Mouse (Mus musculus): Measurements from ENCODE around the gene Fam168b. TPM values are rescaled to one million over a fixed set of nuclear protein-coding genes. Genes with fewer than 3 reads are reported as not detected.
A peak's percentile ranks its signal among the peaks of the same experiment; 100 is the strongest.

Gene Fam168b
- polyA plus RNA-seq, 1 experiment = 65.3 TPM

DNA sequence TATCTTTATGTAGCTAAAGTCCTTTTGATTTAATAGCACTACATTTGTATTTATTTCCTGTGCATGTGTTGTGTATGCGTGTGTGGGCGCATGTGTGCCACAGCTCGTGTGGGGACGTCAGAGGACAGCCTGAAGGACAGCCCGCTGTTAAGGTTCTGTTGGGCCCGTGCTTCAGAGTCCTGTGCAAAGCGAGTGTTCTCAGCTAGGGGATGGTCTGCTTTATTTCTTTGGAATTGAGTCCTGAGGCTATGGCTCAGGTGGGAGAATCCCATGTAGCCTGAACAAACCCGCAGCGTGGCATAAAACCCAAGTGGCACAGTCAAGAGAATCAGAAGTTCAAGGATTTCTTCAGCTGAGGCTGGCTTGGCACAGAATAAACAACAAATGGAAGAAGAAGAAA lies 28.3 kb upstream of the Fam168b start:
- no peak for TF ChIP-seq POLR2A (IDR thresholded peaks at IDR 0.05; ENCODE audit: insufficient read depth, low read length)
- no peak for TF ChIP-seq CTCF (IDR thresholded peaks at IDR 0.05; ENCODE audit: low read depth, low read length)
- TF ChIP-seq EP300 (IDR thresholded peaks at IDR 0.05; ENCODE audit: insufficient read depth, low read depth, low read length) = no peak
- H3K36me3 ChIP-seq (ENCODE audit: control insufficient read depth, insufficient read depth, low read length, poor library complexity, severe bottlenecking) = no peaks in the 10 kb centered on the region
- no peak overlapping the region for H3K4me3 ChIP-seq (ENCODE audit: low read depth, low read length)
- no peaks in the 10 kb centered on the region for H3K4me1 ChIP-seq (ENCODE audit: control insufficient read depth, insufficient read depth, low read length)
- no peaks in the 10 kb centered on the region for H3K9me3 ChIP-seq (replicated peaks; ENCODE audit: control insufficient read depth, insufficient read depth, low read length, poor library complexity, severe bottlenecking)
- no peak overlapping the region for H3K27ac ChIP-seq (ENCODE audit: insufficient read depth, low read length)
- H3K9ac ChIP-seq (ENCODE audit: low read depth, poor library complexity, severe bottlenecking) = no peak overlapping the region
- H3K27me3 ChIP-seq (ENCODE audit: control insufficient read depth, insufficient read depth, low read length, poor library complexity, severe bottlenecking) = no peaks in the 10 kb centered on the region

DNA sequence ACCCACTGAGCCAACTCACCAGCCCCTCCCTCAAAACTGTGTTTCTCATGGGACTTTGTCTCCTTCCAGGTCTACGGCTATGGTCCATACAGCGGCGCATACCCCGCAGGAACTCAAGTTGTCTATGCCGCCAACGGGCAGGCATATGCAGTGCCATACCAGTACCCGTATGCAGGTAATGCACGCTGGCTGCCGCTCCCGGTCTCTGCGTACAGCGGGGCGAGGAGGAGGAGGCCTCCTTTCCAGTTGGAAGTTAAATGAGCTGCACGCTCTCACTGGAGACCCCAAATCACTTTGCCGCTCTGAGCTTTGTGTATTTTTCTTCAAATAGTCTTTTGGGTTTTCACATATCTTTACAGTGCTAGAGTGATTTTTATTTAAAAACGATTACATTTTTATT lies 26.4 kb upstream of the Fam168b start:
- H3K4me1 ChIP-seq (ENCODE audit: control insufficient read depth, insufficient read depth, low read length) = no peaks in the 10 kb centered on the region
- no peaks in the 10 kb centered on the region for H3K27me3 ChIP-seq (ENCODE audit: control insufficient read depth, insufficient read depth, low read length, poor library complexity, severe bottlenecking)
- H3K9me3 ChIP-seq (replicated peaks; ENCODE audit: control insufficient read depth, insufficient read depth, low read length, poor library complexity, severe bottlenecking) = no peaks in the 10 kb centered on the region
- no peak overlapping the region for H3K4me3 ChIP-seq (ENCODE audit: low read depth, low read length)
- H3K9ac ChIP-seq (ENCODE audit: low read depth, poor library complexity, severe bottlenecking) = no peak overlapping the region
- H3K36me3 ChIP-seq (ENCODE audit: control insufficient read depth, insufficient read depth, low read length, poor library complexity, severe bottlenecking) = no peaks in the 10 kb centered on the region
- TF ChIP-seq POLR2A (IDR thresholded peaks at IDR 0.05; ENCODE audit: insufficient read depth, low read length) = no peak
- TF ChIP-seq EP300 (IDR thresholded peaks at IDR 0.05; ENCODE audit: insufficient read depth, low read depth, low read length) = no peak
- no peak for TF ChIP-seq CTCF (IDR thresholded peaks at IDR 0.05; ENCODE audit: low read depth, low read length)
- no peak overlapping the region for H3K27ac ChIP-seq (ENCODE audit: insufficient read depth, low read length)

DNA sequence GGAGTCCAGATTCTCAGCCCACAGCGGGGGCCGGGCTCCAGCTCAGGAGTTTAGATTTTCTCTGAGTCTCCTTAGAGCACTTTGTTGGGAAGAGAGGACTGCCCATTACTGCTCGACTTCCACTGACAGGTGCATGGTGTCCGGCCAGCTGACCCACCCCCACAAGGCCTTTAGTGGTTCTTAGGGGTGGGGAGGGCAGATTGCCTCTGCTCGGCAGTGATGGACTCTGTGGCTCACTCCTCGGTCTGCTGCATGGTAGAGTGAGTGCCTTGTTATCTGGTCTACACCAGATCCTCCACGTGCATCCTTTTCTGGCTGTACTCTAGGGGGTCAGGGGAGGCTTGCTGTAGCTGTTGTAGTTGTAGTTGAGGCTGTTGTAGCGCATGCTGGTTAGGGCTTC lies 25.5 kb upstream of the Fam168b start:
- Histone ChIP-seq H3K27me3 (ENCODE audit: control insufficient read depth, insufficient read depth, low read length, poor library complexity, severe bottlenecking) (no peaks in the 10 kb centered on the region), H3K9me3 (replicated peaks; ENCODE audit: control insufficient read depth, insufficient read depth, low read length, poor library complexity, severe bottlenecking) (no peaks in the 10 kb centered on the region), H3K4me3 (ENCODE audit: low read depth, low read length) (no peak overlapping the region), H3K36me3 (ENCODE audit: control insufficient read depth, insufficient read depth, low read length, poor library complexity, severe bottlenecking) (no peaks in the 10 kb centered on the region), H3K27ac (ENCODE audit: insufficient read depth, low read length) (no peak overlapping the region), H3K4me1 (ENCODE audit: control insufficient read depth, insufficient read depth, low read length) (no peaks in the 10 kb centered on the region), H3K9ac (ENCODE audit: low read depth, poor library complexity, severe bottlenecking) (no peak overlapping the region)
- TF ChIP-seq EP300 (IDR thresholded peaks at IDR 0.05; ENCODE audit: insufficient read depth, low read depth, low read length) = no peak
- no peak for TF ChIP-seq POLR2A (IDR thresholded peaks at IDR 0.05; ENCODE audit: insufficient read depth, low read length)
- TF ChIP-seq CTCF (IDR thresholded peaks at IDR 0.05; ENCODE audit: low read depth, low read length) = no peak

DNA sequence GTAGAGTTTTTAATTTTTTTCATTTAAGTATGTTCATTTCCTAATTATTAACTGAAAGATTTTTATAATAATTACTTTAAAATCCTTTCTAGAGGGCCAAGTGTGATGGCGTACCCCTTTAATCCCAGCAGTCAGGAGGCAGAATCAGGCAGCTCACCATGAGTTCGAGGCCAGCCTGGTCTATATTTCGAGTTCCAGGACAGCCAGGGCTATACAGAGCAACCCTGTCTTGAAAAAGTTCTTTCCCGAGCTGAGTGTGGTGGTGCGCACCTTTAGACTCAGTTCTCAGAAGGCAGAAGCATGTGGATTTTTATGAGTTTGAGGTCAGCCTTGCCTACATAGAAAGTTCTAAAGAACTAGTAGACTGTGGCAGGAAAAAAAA lies 24.7 kb upstream of the Fam168b start:
- Histone ChIP-seq H3K9me3 (replicated peaks; ENCODE audit: control insufficient read depth, insufficient read depth, low read length, poor library complexity, severe bottlenecking) (no peaks in the 10 kb centered on the region), H3K9ac (ENCODE audit: low read depth, poor library complexity, severe bottlenecking) (no peak overlapping the region), H3K27me3 (ENCODE audit: control insufficient read depth, insufficient read depth, low read length, poor library complexity, severe bottlenecking) (no peaks in the 10 kb centered on the region), H3K27ac (ENCODE audit: insufficient read depth, low read length) (no peak overlapping the region), H3K4me3 (ENCODE audit: low read depth, low read length) (no peak overlapping the region), H3K36me3 (ENCODE audit: control insufficient read depth, insufficient read depth, low read length, poor library complexity, severe bottlenecking) (no peaks in the 10 kb centered on the region), H3K4me1 (ENCODE audit: control insufficient read depth, insufficient read depth, low read length) (no peaks in the 10 kb centered on the region)
- TF ChIP-seq POLR2A (IDR thresholded peaks at IDR 0.05; ENCODE audit: insufficient read depth, low read length) (no peak), EP300 (IDR thresholded peaks at IDR 0.05; ENCODE audit: insufficient read depth, low read depth, low read length) (no peak), CTCF (IDR thresholded peaks at IDR 0.05; ENCODE audit: low read depth, low read length) (no peak)

DNA sequence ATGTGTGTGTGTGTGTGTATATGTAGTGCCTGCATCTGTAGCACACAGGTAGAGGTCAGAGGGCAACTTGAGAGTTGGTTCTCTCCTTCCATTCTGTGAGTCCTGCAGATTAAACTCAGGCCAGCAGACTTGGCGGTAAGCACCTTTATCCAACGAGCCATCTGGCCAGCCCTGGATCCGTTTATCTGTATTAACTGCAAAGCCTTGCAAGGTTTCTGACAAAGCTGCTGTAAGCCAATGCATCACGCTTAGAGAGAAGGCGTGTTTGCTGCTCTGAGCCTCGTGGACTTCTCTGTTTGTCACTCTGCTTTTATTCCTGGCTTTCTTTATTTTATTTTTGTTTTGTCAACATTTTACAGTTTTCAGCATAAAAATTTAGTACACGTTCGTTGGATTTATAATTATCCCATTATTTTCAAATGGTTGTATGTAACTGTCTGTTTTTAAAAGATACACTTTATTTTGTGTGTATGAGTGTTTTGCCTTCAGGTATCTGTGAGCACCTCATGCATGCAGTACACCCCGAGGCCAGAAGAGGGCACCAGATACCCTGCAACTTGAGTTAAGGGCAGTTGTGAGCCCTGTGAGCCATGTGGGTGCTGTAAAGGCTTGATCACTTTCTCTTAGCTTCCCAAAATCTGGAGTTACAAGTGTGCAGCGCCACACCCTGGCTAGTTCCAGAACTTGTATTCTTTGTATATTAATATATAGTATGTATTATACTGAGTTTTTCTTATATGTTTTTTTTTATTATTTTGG lies 24.1 kb upstream of the Fam168b start:
- H3K27ac ChIP-seq (ENCODE audit: insufficient read depth, low read length) = no peak overlapping the region
- no peaks in the 10 kb centered on the region for H3K27me3 ChIP-seq (ENCODE audit: control insufficient read depth, insufficient read depth, low read length, poor library complexity, severe bottlenecking)
- H3K9ac ChIP-seq (ENCODE audit: low read depth, poor library complexity, severe bottlenecking) = no peak overlapping the region
- no peak overlapping the region for H3K4me3 ChIP-seq (ENCODE audit: low read depth, low read length)
- H3K36me3 ChIP-seq (ENCODE audit: control insufficient read depth, insufficient read depth, low read length, poor library complexity, severe bottlenecking) = no peaks in the 10 kb centered on the region
- H3K9me3 ChIP-seq (replicated peaks; ENCODE audit: control insufficient read depth, insufficient read depth, low read length, poor library complexity, severe bottlenecking) = no peaks in the 10 kb centered on the region
- TF ChIP-seq EP300 (IDR thresholded peaks at IDR 0.05; ENCODE audit: insufficient read depth, low read depth, low read length) (no peak), CTCF (IDR thresholded peaks at IDR 0.05; ENCODE audit: low read depth, low read length) (peak; percentile 92), POLR2A (IDR thresholded peaks at IDR 0.05; ENCODE audit: insufficient read depth, low read length) (no peak)
- H3K4me1 ChIP-seq (ENCODE audit: control insufficient read depth, insufficient read depth, low read length) = no peaks in the 10 kb centered on the region

DNA sequence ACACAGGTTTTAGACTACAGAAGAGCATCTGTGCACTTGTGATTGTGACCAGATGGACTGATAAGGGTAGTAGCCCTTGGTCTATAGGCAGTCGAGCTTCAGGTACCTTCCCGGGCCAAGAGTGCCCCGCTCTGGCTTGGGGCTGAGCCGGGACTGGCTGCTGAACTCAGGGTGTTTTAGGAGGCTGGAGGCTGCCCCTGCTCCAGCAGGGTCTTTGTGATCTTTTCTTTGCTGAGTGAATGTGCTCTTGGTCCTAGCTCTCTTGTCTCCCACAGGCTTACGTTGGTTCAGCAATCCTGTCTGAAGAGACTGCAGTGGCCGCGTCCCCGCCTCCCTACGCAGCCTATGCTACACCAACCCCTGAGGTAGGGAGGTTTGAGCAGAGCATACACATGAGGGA lies 23.0 kb upstream of the Fam168b start:
- H3K36me3 ChIP-seq (ENCODE audit: control insufficient read depth, insufficient read depth, low read length, poor library complexity, severe bottlenecking) = no peaks in the 10 kb centered on the region
- H3K4me3 ChIP-seq (ENCODE audit: low read depth, low read length) = no peak overlapping the region
- H3K9ac ChIP-seq (ENCODE audit: low read depth, poor library complexity, severe bottlenecking) = no peak overlapping the region
- H3K4me1 ChIP-seq (ENCODE audit: control insufficient read depth, insufficient read depth, low read length) = no peaks in the 10 kb centered on the region
- H3K27ac ChIP-seq (ENCODE audit: insufficient read depth, low read length) = no peak overlapping the region
- TF ChIP-seq EP300 (IDR thresholded peaks at IDR 0.05; ENCODE audit: insufficient read depth, low read depth, low read length) = no peak
- no peak for TF ChIP-seq POLR2A (IDR thresholded peaks at IDR 0.05; ENCODE audit: insufficient read depth, low read length)
- no peak for TF ChIP-seq CTCF (IDR thresholded peaks at IDR 0.05; ENCODE audit: low read depth, low read length)
- H3K9me3 ChIP-seq (replicated peaks; ENCODE audit: control insufficient read depth, insufficient read depth, low read length, poor library complexity, severe bottlenecking) = no peaks in the 10 kb centered on the region
- no peaks in the 10 kb centered on the region for H3K27me3 ChIP-seq (ENCODE audit: control insufficient read depth, insufficient read depth, low read length, poor library complexity, severe bottlenecking)
